Mouse (Mus musculus) E14TG2a.4 (cell line): ENCODE results near the gene Utp20.

Experiments
- H3K27me3 ChIP-seq: 2 replicates; pipeline ENCODE4 v1.6.1; 2014; ENCODE audit warnings: low read length, control low read depth; ENCODE audit not compliant: insufficient read depth
- H3K36me3 ChIP-seq: 2 replicates; pipeline ENCODE4 v1.6.1; 2014; ENCODE audit warnings: low read length, control low read depth; ENCODE audit not compliant: insufficient read depth
- H3K4me1 ChIP-seq: replicated peaks from 2 replicates; pipeline ENCODE4 v1.6.1; 2014; ENCODE audit warnings: low read depth, low read length, control low read depth
- H3K4me3 ChIP-seq: replicated peaks from 2 replicates; pipeline ENCODE4 v1.5.1; 2014; ENCODE audit warnings: mild to moderate bottlenecking, low read length
- H3K9me3 ChIP-seq: 2 replicates; pipeline ENCODE4 v1.6.1; 2014; ENCODE audit warnings: low read length, control low read depth
- CTCF ChIP-seq: conservative IDR thresholded peaks from 2 replicates; pipeline ENCODE4 v1.5.1; 2014; ENCODE audit warnings: low read length
- NANOG ChIP-seq: IDR thresholded peaks from 2 replicates; pipeline ENCODE4 v1.6.1; 2014; ENCODE audit warnings: borderline replicate concordance, low read length, mixed read lengths
- POU5F1 ChIP-seq: IDR thresholded peaks from 2 replicates; pipeline ENCODE4 v1.6.1; 2014; ENCODE audit warnings: low read length, borderline replicate concordance

Gene Utp20

DNA sequence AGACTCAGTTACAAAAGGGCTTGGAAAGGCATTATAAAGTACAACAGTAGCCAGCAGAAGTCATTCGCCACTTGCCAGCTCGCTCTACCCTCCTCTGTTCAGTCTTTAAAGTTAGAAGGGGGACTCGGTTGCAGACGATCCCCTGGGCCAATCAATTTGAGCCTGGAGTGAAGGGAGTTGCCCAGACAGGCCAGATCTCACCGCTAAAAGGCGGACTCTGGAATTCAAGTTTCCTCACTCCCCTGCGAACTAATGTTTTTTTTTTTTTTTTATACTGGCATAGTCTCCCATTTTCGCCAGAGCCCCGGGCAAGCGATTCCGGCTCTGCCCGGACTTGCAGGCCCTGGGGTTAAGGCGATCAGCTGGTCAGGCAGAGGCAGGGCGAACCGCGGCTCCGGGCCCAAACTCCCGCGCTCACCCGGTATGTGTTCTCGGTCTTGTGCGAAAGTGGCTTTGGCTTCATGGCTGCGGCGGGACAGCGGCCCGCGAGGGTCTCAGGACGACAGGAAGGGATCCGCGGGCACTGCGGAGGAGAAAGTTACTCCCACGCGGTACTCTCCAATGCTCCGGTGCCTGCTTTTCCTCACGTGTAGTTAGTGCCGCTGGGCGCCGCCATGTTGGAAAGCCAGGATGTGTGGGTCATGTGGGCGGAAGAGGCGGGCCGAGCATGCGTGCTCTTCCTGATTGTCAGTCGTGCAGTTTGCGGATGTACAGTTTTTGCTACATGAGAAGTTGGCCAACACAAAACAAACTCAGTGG lies at the start of gene Utp20:
TSS of gene Utp20 (minus strand) at position 617 of the 759 bp plus-strand sequence.
- H3K4me1 ChIP-seq = peaks cover 18% of the 10 kb centered on the region
- no peaks in the 10 kb centered on the region for H3K27me3 ChIP-seq
- H3K36me3 ChIP-seq = peaks cover 41% of the 10 kb centered on the region
- H3K4me3 ChIP-seq = peak within 1 kb of the TSS; percentile 98
- H3K9me3 ChIP-seq = no peaks in the 10 kb centered on the region
- TF ChIP-seq CTCF (no peak), POU5F1 (no peak), NANOG (no peak)

DNA sequence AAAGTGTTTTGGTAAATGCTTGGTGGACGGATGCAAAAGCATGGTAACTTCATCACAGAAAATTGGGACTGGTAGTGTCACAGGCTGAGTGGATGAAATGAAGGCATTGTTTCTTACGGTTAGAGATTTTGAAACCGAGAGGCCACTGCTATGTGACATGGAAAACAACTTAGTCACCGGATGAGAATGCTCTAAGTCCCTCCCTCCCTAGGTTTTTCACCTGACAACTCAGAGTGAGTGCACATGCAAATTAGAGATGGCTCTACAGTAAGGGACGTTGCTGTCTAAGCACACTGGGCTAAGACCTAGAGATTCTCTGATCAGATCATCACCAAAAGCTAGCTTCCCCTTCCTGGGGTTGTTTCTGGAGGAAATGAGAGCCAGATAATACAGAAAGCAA lies 48.3 kb upstream of the Utp20 start:
- TF ChIP-seq NANOG (no peak), POU5F1 (no peak), CTCF (no peak)
- H3K27me3 ChIP-seq = peaks cover 7% of the 10 kb centered on the region; the same call in 1 of the 2 replicates
- peaks cover 9% of the 10 kb centered on the region for H3K4me1 ChIP-seq
- H3K36me3 ChIP-seq = no peaks in the 10 kb centered on the region
- no peaks in the 10 kb centered on the region for H3K9me3 ChIP-seq
- H3K4me3 ChIP-seq = no peak overlapping the region

DNA sequence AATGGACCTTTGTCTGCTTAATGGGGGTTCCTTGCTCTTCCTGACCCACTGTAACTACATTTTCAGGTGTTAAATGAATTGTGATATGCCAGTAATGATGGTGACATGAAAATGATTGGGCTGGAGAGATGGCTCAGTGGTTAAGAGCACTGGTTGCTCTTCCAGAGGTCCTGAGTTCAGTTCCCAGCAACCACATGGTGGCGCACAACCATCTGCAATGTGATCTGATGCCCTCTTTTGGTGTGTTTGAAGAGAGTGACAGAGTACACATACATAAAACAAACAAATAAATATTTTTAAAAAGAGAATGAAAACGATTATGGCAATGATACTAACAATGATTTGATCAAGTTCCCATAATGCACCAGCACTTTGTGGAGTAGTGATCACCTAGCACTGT lies 39.4 kb upstream of the Utp20 start:
- H3K4me1 ChIP-seq = no peaks in the 10 kb centered on the region
- no peaks in the 10 kb centered on the region for H3K9me3 ChIP-seq
- H3K36me3 ChIP-seq = no peaks in the 10 kb centered on the region
- no peaks in the 10 kb centered on the region for H3K27me3 ChIP-seq
- H3K4me3 ChIP-seq = no peak overlapping the region
- TF ChIP-seq NANOG = no peak
- TF ChIP-seq POU5F1 = no peak
- no peak for TF ChIP-seq CTCF

DNA sequence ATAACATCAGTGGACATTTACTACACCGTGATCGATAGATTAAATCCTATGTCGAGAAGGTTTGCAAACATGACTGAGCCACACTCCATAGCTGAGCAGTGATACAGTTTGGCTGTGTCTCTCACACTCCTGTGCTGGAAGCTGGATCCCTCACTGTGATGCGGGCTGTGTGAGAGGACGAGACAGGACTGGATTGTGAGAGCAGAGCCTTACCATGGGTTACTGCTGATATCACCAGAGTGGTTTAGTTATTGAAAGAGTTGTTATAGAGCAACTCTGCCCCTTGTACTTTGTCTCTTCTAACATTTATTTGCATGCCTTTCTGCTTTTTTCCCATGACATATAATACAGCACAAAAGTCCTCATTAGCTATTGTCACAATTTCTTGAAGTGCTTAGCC lies 35.7 kb upstream of the Utp20 start:
- Histone ChIP-seq H3K9me3 (no peaks in the 10 kb centered on the region), H3K36me3 (no peaks in the 10 kb centered on the region), H3K4me3 (no peak overlapping the region), H3K27me3 (no peaks in the 10 kb centered on the region), H3K4me1 (no peaks in the 10 kb centered on the region)
- no peak for TF ChIP-seq CTCF
- no peak for TF ChIP-seq NANOG
- no peak for TF ChIP-seq POU5F1

DNA sequence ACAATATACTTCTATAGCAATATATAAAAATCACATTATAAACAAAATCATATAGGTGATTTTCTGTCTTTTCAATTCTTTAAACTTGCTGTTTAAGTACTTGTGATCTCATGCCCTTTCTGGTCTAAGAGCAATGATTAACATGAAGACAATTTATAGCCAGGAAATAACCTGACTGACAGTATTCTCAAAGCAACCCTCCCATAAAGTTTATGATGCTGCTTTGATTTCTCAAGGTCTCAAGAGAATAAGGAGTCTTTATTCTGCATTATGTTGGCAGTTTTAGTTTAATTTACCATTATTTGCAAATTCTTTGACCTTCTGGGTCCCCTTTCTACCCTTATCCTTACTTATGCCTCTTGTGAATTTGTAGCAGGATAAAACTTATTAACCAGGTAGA lies 34.8 kb upstream of the Utp20 start:
- H3K27me3 ChIP-seq = no peaks in the 10 kb centered on the region
- no peaks in the 10 kb centered on the region for H3K9me3 ChIP-seq
- TF ChIP-seq NANOG (no peak), CTCF (no peak), POU5F1 (no peak)
- no peak overlapping the region for H3K4me3 ChIP-seq
- no peaks in the 10 kb centered on the region for H3K4me1 ChIP-seq
- no peaks in the 10 kb centered on the region for H3K36me3 ChIP-seq

DNA sequence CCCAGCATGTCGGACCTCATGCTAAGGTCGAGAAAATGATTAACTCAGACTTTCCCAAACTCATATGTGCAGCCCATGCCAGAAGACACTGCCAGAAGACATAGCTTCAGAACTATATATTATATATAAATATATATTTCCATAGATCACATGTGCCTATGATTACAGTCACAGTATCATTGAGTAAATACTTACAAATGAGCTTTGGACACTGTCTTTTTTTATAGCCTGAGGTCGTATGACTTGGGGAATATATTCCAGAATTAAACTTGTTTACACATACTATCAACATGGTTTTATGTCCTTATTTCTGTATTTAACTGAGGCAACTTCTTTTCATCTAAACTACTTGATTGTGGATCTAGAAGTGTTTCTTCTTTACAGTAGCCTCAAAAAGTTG lies 34.3 kb upstream of the Utp20 start:
- Histone ChIP-seq H3K4me1 (no peaks in the 10 kb centered on the region), H3K27me3 (no peaks in the 10 kb centered on the region), H3K4me3 (no peak overlapping the region), H3K36me3 (no peaks in the 10 kb centered on the region), H3K9me3 (no peaks in the 10 kb centered on the region)
- TF ChIP-seq NANOG = no peak
- no peak for TF ChIP-seq CTCF

DNA sequence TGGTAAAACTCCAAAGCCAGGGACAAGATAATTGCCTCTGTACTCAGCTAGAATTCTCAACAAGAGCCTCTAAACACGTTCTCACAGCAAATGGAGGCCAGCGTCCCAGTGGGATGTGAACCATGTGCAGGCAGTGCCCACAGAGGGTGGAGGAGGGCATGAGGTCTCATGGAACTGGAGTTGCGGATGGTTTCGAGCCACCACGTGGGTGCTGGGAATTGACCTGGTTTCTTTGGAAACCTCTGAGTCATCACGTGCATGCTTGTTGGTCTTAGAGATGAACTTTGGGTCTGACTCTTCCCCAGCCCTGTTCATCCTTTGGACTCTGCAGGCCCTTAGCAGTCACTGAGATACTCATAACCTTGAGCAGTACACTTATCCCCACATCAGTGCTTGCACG lies 26.7 kb upstream of the Utp20 start:
- TF ChIP-seq NANOG = no peak
- TF ChIP-seq CTCF = no peak
- no peak for TF ChIP-seq POU5F1
- H3K4me1 ChIP-seq = no peaks in the 10 kb centered on the region
- no peak overlapping the region for H3K4me3 ChIP-seq
- no peaks in the 10 kb centered on the region for H3K36me3 ChIP-seq
- no peaks in the 10 kb centered on the region for H3K27me3 ChIP-seq
- H3K9me3 ChIP-seq = no peaks in the 10 kb centered on the region

DNA sequence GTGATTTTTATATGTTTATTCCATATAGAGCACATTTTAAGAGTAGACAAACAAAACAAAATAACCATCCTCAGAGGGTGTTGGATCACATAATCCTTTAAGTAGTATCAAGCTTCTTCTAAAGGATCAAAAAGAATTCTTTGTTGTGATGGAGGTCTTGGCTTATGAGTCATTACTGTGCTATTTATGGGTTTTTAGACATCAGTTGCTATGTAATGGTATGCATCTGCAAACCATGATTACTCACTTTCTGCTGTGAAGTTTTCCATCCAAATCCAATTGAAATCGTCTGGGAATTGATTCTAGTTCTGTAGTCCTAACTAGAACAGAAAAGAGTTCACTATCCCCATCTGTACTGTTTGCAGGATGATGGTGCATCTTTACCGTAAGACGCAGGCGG lies 23.4 kb upstream of the Utp20 start:
- TF ChIP-seq POU5F1 = no peak
- TF ChIP-seq NANOG = no peak
- TF ChIP-seq CTCF = no peak
- H3K9me3 ChIP-seq = no peaks in the 10 kb centered on the region
- no peak overlapping the region for H3K4me3 ChIP-seq
- no peaks in the 10 kb centered on the region for H3K27me3 ChIP-seq
- H3K36me3 ChIP-seq = no peaks in the 10 kb centered on the region
- H3K4me1 ChIP-seq = no peaks in the 10 kb centered on the region
